Mouse (Mus musculus) liver, adult 2 months (tissue): ENCODE measurements at regions not wholly inside any gene's neighbourhood (a gene's known extent, or its start where the extent isn't known, plus 50 kb on each side); places are given as distances from the start of the nearest gene placed in this dataset.

Source experiments
- CTCF ChIP-seq: fragments of 200-500 bp; IDR thresholded peaks from 2 replicates; pipeline ENCODE4 v1.5.1; 2011; ENCODE audit warnings: low read depth, low read length, control low read depth
- POLR2A ChIP-seq: fragments of 200-500 bp; IDR thresholded peaks from 2 replicates; pipeline ENCODE4 v1.6.1; 2011; ENCODE audit warnings: low read length, control low read depth; ENCODE audit not compliant: insufficient read depth; ENCODE audit errors: extremely low read depth

GRCm38 (mm10) chr10:126646587-126646986 lies 254.6 kb downstream of the Atp23 start:
- no peak for TF ChIP-seq CTCF
- TF ChIP-seq POLR2A: no peak
